Mouse (Mus musculus) small intestine, adult 2 months (tissue): Measurements from ENCODE around the gene Tpm1. TPM values are rescaled to one million over a fixed set of nuclear protein-coding genes. Genes with fewer than 3 reads are reported as not detected.

Experiments
- H3K27ac ChIP-seq: fragments of 200-500 bp; 2 replicates; pipeline ENCODE4 v1.5.1; 2012; ENCODE audit warnings: low read depth, low read length, control low read depth, inconsistent platforms; ENCODE audit not compliant: insufficient read depth
- H3K27me3 ChIP-seq: fragments of 200-500 bp; 2 replicates; pipeline ENCODE4 v1.6.1; 2012; ENCODE audit warnings: mild to moderate bottlenecking, moderate library complexity, low read length, inconsistent platforms; ENCODE audit not compliant: control insufficient read depth, insufficient read depth
- H3K36me3 ChIP-seq: fragments of 200-500 bp; 2 replicates; pipeline ENCODE4 v1.6.1; 2012; ENCODE audit warnings: mild to moderate bottlenecking, low read length, control low read depth, inconsistent platforms; ENCODE audit not compliant: control insufficient read depth, insufficient read depth
- H3K4me1 ChIP-seq: fragments of 200-500 bp; 2 replicates; pipeline ENCODE4 v1.6.1; 2012; ENCODE audit warnings: low read length, inconsistent platforms, mixed read lengths; ENCODE audit not compliant: control insufficient read depth, insufficient read depth, insufficient read length
- H3K4me3 ChIP-seq: fragments of 200-500 bp; 2 replicates; pipeline ENCODE4 v1.5.1; 2012; ENCODE audit warnings: low read depth, mild to moderate bottlenecking, control low read depth, inconsistent platforms, low read length, moderate library complexity
- CTCF ChIP-seq: fragments of 200-500 bp; IDR thresholded peaks from 2 replicates; pipeline ENCODE4 v1.5.1; 2012; ENCODE audit warnings: low read depth, mild to moderate bottlenecking, control low read depth, inconsistent platforms, low read length, moderate library complexity, mixed read lengths; ENCODE audit not compliant: insufficient replicate concordance, insufficient read length; ENCODE audit errors: extremely low read depth
- POLR2A ChIP-seq: fragments of 200-500 bp; IDR thresholded peaks from 2 replicates; pipeline ENCODE4 v1.6.1; 2012; ENCODE audit warnings: low read depth, mild to moderate bottlenecking, control low read depth, inconsistent platforms, low read length, moderate library complexity
- WGBS: fragments of 180-500 bp; shearing (Covaris S2); methylation state at CpG from one replicate; pipeline ENCODE4 v1.1.7; 2018; 5-methylcytosine and 5-hydroxymethylcytosine counted together
- polyA plus RNA-seq: library from polyadenylated mRNA; depleted of rRNA; stranded (reverse); fragments of >200 nt; gene quantifications from 2 replicates; pipeline ENCODE4 v1.2.3, GENCODE M21; 2012

Tpm1 gene
- polyA plus RNA-seq, 1 experiment, result 242 TPM

DNA sequence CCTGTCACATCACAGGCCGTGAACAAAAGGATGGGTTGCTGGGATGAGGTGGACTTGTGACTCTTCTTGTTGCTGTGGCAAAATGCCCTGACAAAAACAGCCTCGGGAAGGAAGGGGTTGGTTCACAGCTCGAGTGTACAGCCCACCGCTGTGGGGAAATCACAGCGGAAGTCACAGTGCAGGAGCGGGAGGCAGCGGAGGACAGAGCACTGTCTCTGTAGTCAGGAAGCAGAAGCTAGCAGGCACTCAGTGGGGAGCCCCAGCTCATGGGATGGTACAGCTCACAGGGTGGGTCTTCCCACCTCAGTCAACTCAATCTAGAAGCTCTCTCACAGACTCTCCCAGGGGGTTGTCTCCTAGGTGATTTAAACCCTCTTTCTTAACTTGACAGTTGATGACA, 63.8 kb downstream of the Tpm1 start:
- Histone ChIP-seq H3K4me1 (peaks cover 8% of the 10 kb centered on the region; the same call in 1 of the 2 replicates), H3K27ac (no peak overlapping the region), H3K36me3 (no peaks in the 10 kb centered on the region), H3K4me3 (no peak overlapping the region), H3K27me3 (no peaks in the 10 kb centered on the region)
- no peak for TF ChIP-seq POLR2A
- WGBS, result 69% methylated on average over 7 of the region's 7 CpGs

GRCm38 (mm10) chr9:66982085-66982484, 67.1 kb downstream of the Tpm1 start:
- WGBS, result 74% methylated on average over 7 of the region's 7 CpGs
- Histone ChIP-seq H3K36me3 (no peaks in the 10 kb centered on the region), H3K27me3 (no peaks in the 10 kb centered on the region), H3K4me1 (no peaks in the 10 kb centered on the region), H3K27ac (no peak overlapping the region), H3K4me3 (no peak overlapping the region)
- TF ChIP-seq POLR2A, result no peak
- no peak for TF ChIP-seq CTCF

- Histone ChIP-seq H3K27me3 (no peaks in the 10 kb centered on the region), H3K4me1 (peaks cover 5% of the 10 kb centered on the region; the same call in 1 of the 2 replicates), H3K36me3 (no peaks in the 10 kb centered on the region), H3K4me3 (no peak overlapping the region), H3K27ac (no peak overlapping the region)
- TF ChIP-seq CTCF (peak; percentile 72; the same call in 1 of the 2 replicates), POLR2A (no peak)
- WGBS, result 4% methylated on average over 5 of the region's 5 CpGs
Observed at GRCm38 (mm10) chr9:66980458-66980857, 68.7 kb downstream of the Tpm1 start.

DNA sequence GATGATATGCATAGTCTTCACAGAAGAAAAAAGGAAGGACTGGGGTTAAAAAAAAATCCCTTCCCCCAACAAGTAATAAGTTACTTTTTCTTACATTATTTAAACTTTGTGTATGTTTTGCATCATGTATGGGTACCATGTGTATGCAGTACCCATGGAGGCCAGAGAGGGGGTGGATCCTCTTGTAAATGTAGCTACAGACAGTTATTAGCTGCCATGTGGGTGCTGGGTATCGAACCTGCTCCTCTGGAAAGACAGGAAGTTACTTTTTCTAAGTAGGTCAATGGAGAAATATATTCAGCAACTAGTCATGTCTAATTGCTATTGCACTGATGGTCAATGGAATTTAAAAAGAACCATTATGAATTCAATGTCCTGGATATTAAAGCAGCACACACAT, 70.7 kb downstream of the Tpm1 start:
- no peaks in the 10 kb centered on the region for H3K36me3 ChIP-seq
- no peak overlapping the region for H3K27ac ChIP-seq
- no peak overlapping the region for H3K4me3 ChIP-seq
- no peaks in the 10 kb centered on the region for H3K27me3 ChIP-seq
- TF ChIP-seq CTCF (no peak), POLR2A (no peak)
- peaks cover 5% of the 10 kb centered on the region; the same call in 1 of the 2 replicates for H3K4me1 ChIP-seq
- 92% methylated on average over 1 of the region's 1 CpGs for WGBS

DNA sequence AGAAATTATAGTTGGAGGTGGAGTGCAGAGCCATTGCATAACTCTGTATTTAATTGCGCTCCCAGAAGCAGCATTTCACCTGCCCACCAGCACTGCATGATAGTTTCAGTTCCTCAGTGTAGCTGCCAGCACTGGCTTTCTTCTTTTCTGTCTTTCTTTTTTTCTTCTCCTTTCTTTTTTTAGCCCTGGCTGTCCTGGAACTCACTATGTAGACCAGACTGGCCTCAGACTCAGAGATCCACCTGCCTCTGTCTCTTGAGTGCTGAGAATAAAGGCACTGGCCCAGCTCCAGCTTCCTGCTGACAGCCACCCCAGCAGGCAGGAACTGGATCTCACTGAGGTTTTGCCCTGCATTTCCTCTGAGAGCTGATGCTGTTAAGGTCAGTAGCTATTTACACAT, 71.2 kb downstream of the Tpm1 start:
- 80% methylated on average over 1 of the region's 1 CpGs for WGBS
- Histone ChIP-seq H3K27me3 (no peaks in the 10 kb centered on the region), H3K4me3 (no peak overlapping the region), H3K27ac (no peak overlapping the region), H3K4me1 (peaks cover 5% of the 10 kb centered on the region; the same call in 1 of the 2 replicates), H3K36me3 (no peaks in the 10 kb centered on the region)
- TF ChIP-seq CTCF (no peak), POLR2A (no peak)

GRCm38 (mm10) chr9:66977121-66977520, 72.1 kb downstream of the Tpm1 start:
- TF ChIP-seq POLR2A (no peak), CTCF (no peak)
- H3K36me3 ChIP-seq, result no peaks in the 10 kb centered on the region
- H3K4me1 ChIP-seq, result peaks cover 5% of the 10 kb centered on the region; the same call in 1 of the 2 replicates
- H3K27ac ChIP-seq, result no peak overlapping the region
- 69% methylated on average over 5 of the region's 5 CpGs for WGBS
- no peak overlapping the region for H3K4me3 ChIP-seq
- no peaks in the 10 kb centered on the region for H3K27me3 ChIP-seq

DNA sequence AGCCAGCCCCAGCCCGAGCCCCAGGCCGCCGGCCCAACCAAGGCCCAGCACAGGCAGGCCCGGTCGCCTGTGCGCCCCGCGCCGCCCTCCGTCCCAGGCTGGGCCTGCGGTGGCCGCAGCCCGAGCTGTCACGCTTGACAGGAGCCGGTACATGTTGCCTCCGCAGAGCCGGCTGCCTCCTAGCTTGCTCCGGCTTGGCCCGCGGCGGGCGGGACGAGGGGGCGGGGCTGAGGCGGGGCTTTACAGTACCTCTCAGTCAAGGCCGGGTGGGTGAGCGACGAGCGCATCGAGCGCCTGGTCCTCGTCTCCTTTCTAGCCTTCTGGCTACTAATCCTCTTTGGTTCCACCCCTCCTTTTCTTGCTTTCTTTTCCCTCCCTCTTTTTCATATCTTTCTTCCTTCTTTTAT, 74.0 kb downstream of the Tpm1 start, which contains the start of gene Lactb:
Gene Lactb (minus strand): TSS at position 246 of the 407 bp plus-strand sequence.
- Histone ChIP-seq H3K27ac (peak within 1 kb of the TSS; percentile 81), H3K36me3 (peaks cover 2% of the 10 kb centered on the region; the same call in 1 of the 2 replicates), H3K27me3 (no peaks in the 10 kb centered on the region), H3K4me3 (peak within 1 kb of the TSS; percentile 95), H3K4me1 (peaks cover 5% of the 10 kb centered on the region; the same call in 1 of the 2 replicates)
- under 1% methylated on average over 30 of the region's 32 CpGs for WGBS
- no peak for TF ChIP-seq CTCF
- TF ChIP-seq POLR2A, result peak; percentile 70
